Comparison of ENCODE assay signal across 11 mouse cellular contexts in genomic region chr4:139196949-139197348, GRCm38 (mm10). TPM values are rescaled to one million over a fixed set of nuclear protein-coding genes. Genes with fewer than 3 reads are reported as not detected.
A peak's percentile ranks its signal among the peaks of the same experiment; 100 is the strongest.
DNase-seq lines count a peak whose midpoint lies in the region; ATAC-seq lines count a peak whose summit lies in the region.
"Had no signal": no experiment of that assay in that cellular context is flagged by ENCODE, and none has a peak within 500 bp of the region (broad histone marks: within the 10 kb centered on the region; RNA-seq: fewer than 3 reads in every experiment).

No protein-coding gene starts in this region.

- 0 out of 2 replicates have a peak overlapping the region, but pooled peaks have one; percentile 19 for H3K9ac ChIP-seq in heart, embryonic 14.5 days (ENCODE audit: low read length)
- no peak overlapping the region for H3K9ac ChIP-seq in liver, embryonic 11.5 days (ENCODE audit: low read depth, low read length)
- H3K9ac ChIP-seq in forebrain, embryonic 11.5 days (ENCODE audit: low read length): no peak overlapping the region
- H3K9ac ChIP-seq: hindbrain, embryonic 13.5 days had no signal

- WGBS in heart, embryonic 14.5 days: 47% methylated on average over 6 of the region's 6 CpGs
- 64% methylated on average over 6 of the region's 6 CpGs for WGBS in liver, embryonic 11.5 days
- WGBS in forebrain, embryonic 11.5 days: 88% methylated on average over 6 of the region's 6 CpGs
- 89% methylated on average over 6 of the region's 6 CpGs for WGBS in forebrain, embryonic 10.5 days

- H3K27ac ChIP-seq in heart, embryonic 14.5 days (replicated peaks in 1 of 2; ENCODE audit: control insufficient read depth in 1 of 2, insufficient read depth in 1 of 2, low read depth in 2 of 2, low read length in 2 of 2): peak overlapping the region; percentile 36 to 51; a peak in 2 of 4 replicates
- no peak overlapping the region for H3K27ac ChIP-seq in liver, embryonic 11.5 days (ENCODE audit: low read depth, low read length)
- no peak overlapping the region for H3K27ac ChIP-seq in forebrain, embryonic 11.5 days (ENCODE audit: low read depth, low read length)
- no peak overlapping the region for H3K27ac ChIP-seq in forebrain, embryonic 10.5 days
- H3K27ac ChIP-seq: hindbrain, embryonic 13.5 days had no signal

- no peaks in the 10 kb centered on the region for H3K9me3 ChIP-seq in heart, embryonic 14.5 days (ENCODE audit: control insufficient read depth, low read length)
- no peaks in the 10 kb centered on the region for H3K9me3 ChIP-seq in liver, embryonic 11.5 days (ENCODE audit: control insufficient read depth, low read length)
- no peaks in the 10 kb centered on the region for H3K9me3 ChIP-seq in forebrain, embryonic 11.5 days (ENCODE audit: control insufficient read depth, low read length)
- H3K9me3 ChIP-seq in forebrain, embryonic 10.5 days: no peaks in the 10 kb centered on the region
- H3K9me3 ChIP-seq: hindbrain, embryonic 13.5 days had no signal

- intact Hi-C loops in heart, postnatal 25 days (cut with DNase I): no loop called here

- H3K4me2 ChIP-seq in heart, embryonic 14.5 days (ENCODE audit: low read length): peak overlapping the region; percentile 24
- peak overlapping the region; percentile 45 for H3K4me2 ChIP-seq in liver, embryonic 11.5 days
- no peak overlapping the region for H3K4me2 ChIP-seq in forebrain, embryonic 11.5 days (ENCODE audit: low read depth, low read length, severe bottlenecking)
- H3K4me2 ChIP-seq: hindbrain, embryonic 13.5 days had no signal

- peaks cover 33 to 65% of the 10 kb centered on the region in 2 experiments for H3K4me1 ChIP-seq in heart, embryonic 14.5 days (ENCODE audit: control insufficient read depth in 2 of 2, insufficient read depth in 2 of 2, low read length in 2 of 2)
- peaks cover 81% of the 10 kb centered on the region for H3K4me1 ChIP-seq in liver, embryonic 11.5 days (replicated peaks; ENCODE audit: control insufficient read depth, insufficient read depth, low read length)
- peaks cover 14% of the 10 kb centered on the region; the same call in 1 of the 2 replicates for H3K4me1 ChIP-seq in forebrain, embryonic 11.5 days (replicated peaks; ENCODE audit: control insufficient read depth, insufficient read depth, low read length)
- H3K4me1 ChIP-seq in forebrain, embryonic 10.5 days: peaks cover 53% of the 10 kb centered on the region

- no peak for ATAC-seq in heart, embryonic 14.5 days (ENCODE audit: insufficient number of reproducible peaks, insufficient read depth, low FRiP score, low read depth)
- no peak for ATAC-seq in liver, embryonic 11.5 days (replicated peaks; ENCODE audit: low FRiP score)
- no peak for ATAC-seq in forebrain, embryonic 11.5 days (replicated peaks; ENCODE audit: low FRiP score)

- no peak overlapping the region for H3K4me3 ChIP-seq in heart, embryonic 14.5 days (ENCODE audit: control insufficient read depth in 1 of 2, insufficient read depth in 1 of 2, low read depth in 1 of 2, low read length in 2 of 2)
- no peak overlapping the region for H3K4me3 ChIP-seq in liver, embryonic 11.5 days (ENCODE audit: low read depth, low read length)
- H3K4me3 ChIP-seq in forebrain, embryonic 11.5 days (ENCODE audit: low read depth, low read length): no peak overlapping the region
- no peak overlapping the region for H3K4me3 ChIP-seq in forebrain, embryonic 10.5 days
- H3K4me3 ChIP-seq: hindbrain, embryonic 13.5 days had no signal

- no peaks in the 10 kb centered on the region for H3K27me3 ChIP-seq in heart, embryonic 14.5 days (ENCODE audit: control insufficient read depth, insufficient read depth, low read length)
- H3K27me3 ChIP-seq in liver, embryonic 11.5 days (replicated peaks; ENCODE audit: control insufficient read depth, insufficient read depth, low read length): no peaks in the 10 kb centered on the region
- no peaks in the 10 kb centered on the region for H3K27me3 ChIP-seq in forebrain, embryonic 11.5 days (ENCODE audit: control insufficient read depth, insufficient read depth, low read length)
- H3K27me3 ChIP-seq in forebrain, embryonic 10.5 days (ENCODE audit: poor library complexity, severe bottlenecking): no peaks in the 10 kb centered on the region
- H3K27me3 ChIP-seq: hindbrain, embryonic 13.5 days had no signal

- no peak for DNase-seq in heart, postnatal 25 days (ENCODE audit: low spot score)
- DNase-seq in right cerebral cortex, adult 2 months (ENCODE audit: low spot score in 2 of 2): peak; percentile 44 to 45
- DNase-seq in right cerebral cortex, postnatal 14 days: no peak
- no peak for DNase-seq in liver, embryonic 11.5 days (ENCODE audit: low spot score)
- no peak for DNase-seq in forebrain, embryonic 11.5 days (ENCODE audit: low spot score)
- no peak for DNase-seq in forebrain, embryonic 10.5 days (ENCODE audit: extremely low spot score, low spot score)
- DNase-seq: adrenal gland, adult 8-10 months; kidney, postnatal 10 days; thymus, postnatal 25 days had no signal

- H3K36me3 ChIP-seq in heart, embryonic 14.5 days (ENCODE audit: control insufficient read depth, insufficient read depth, low read length): peaks cover 25% of the 10 kb centered on the region
- peaks cover 9% of the 10 kb centered on the region for H3K36me3 ChIP-seq in liver, embryonic 11.5 days (ENCODE audit: control insufficient read depth, insufficient read depth, low read length)
- no peaks in the 10 kb centered on the region for H3K36me3 ChIP-seq in forebrain, embryonic 11.5 days (ENCODE audit: control insufficient read depth, insufficient read depth, low read length)
- H3K36me3 ChIP-seq in forebrain, embryonic 10.5 days (replicated peaks): peaks cover 40% of the 10 kb centered on the region

RNA-seq across cellular contexts. Expression of gene Capzb, which starts 4.2 kb away (rescaled TPM):
- polyA plus RNA-seq in heart, embryonic 14.5 days (2014; fragmentation: Nextera tagmentation; extraction: Ambion mirVana): 292 and 301 TPM in 2 replicates
- total RNA-seq in heart, postnatal 25 days (2021): 100 to 1,000 TPM; 415 to 449 TPM
- polyA plus RNA-seq in liver, embryonic 11.5 days (2014; fragmentation: Nextera tagmentation; extraction: Ambion mirVana): 250 and 257 TPM in 2 replicates
- polyA plus RNA-seq in forebrain, embryonic 11.5 days (2014; fragmentation: Nextera tagmentation; extraction: Ambion mirVana): 238 and 240 TPM in 2 replicates
- 340 and 360 TPM in 2 replicates for polyA plus RNA-seq in forebrain, embryonic 10.5 days (2016; fragmentation: Nextera tagmentation; extraction: Ambion mirVana)

Comparison
In these comparisons a context has a peak if more than half of its experiments do, and no peak if none do; other contexts are left out.
1. DNase-seq: peak in right cerebral cortex, adult 2 months (2 of 2); none in heart, postnatal 25 days (single experiment), right cerebral cortex, postnatal 14 days (single experiment), liver, embryonic 11.5 days (single experiment), forebrain, embryonic 11.5 days (single experiment) and forebrain, embryonic 10.5 days (single experiment).
2. H3K27ac ChIP-seq: peak in heart, embryonic 14.5 days (2 of 2); none in liver, embryonic 11.5 days (single experiment), forebrain, embryonic 11.5 days (single experiment) and forebrain, embryonic 10.5 days (single experiment).